Mouse (Mus musculus): Measurements from ENCODE around the gene Kbtbd6.

DNA sequence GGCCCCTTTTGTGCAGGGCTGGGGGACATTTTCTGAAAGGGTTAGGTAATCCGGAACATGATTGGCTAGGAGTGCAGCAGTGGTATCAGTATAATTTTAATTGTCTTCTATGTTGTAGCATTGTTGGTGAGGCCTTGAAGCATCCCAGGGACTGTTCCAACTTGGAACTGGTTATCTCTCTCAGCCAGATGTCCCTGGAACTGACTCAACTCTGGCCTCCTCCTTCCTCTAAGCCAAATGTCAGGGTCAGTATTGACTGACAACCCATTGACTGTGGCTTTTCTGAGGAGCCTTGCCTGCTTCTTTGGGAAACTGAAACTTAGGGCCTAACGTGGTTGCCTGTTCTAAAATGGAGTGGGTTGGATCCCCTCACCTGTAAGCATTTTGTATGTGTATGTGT lies 11.0 kb upstream of the Kbtbd6 start:
- TF ChIP-seq GATA1 (IDR thresholded peaks at IDR 0.05; ENCODE audit: borderline replicate concordance, low read length) = no peak
- TF ChIP-seq FLI1 (IDR thresholded peaks at IDR 0.05; ENCODE audit: low read length) = no peak
